Mouse (Mus musculus): ENCODE measurements at regions not wholly inside any gene's neighbourhood (a gene's known extent, or its start where the extent isn't known, plus 50 kb on each side); places are given as distances from the start of the nearest gene placed in this dataset.

- no peak for DNase-seq
Measured at GRCm38 (mm10) chr6:100045109-100045508, 242.2 kb downstream of the Rybp start.

GRCm38 (mm10) chr6:100041161-100041560 is 246.1 kb downstream of the Rybp start:
- DNase-seq = no peak

GRCm38 (mm10) chr6:100040459-100040984 is 246.8 kb downstream of the Rybp start:
- DNase-seq = no peak

GRCm38 (mm10) chr6:100032701-100033100 is 254.6 kb downstream of the Rybp start:
- peak; percentile 62 for DNase-seq

- no peak for DNase-seq
Measured at GRCm38 (mm10) chr6:100030522-100030921, 256.8 kb downstream of the Rybp start.

- DNase-seq = no peak
Measured at GRCm38 (mm10) chr6:100030010-100030409, 257.3 kb downstream of the Rybp start.

GRCm38 (mm10) chr6:100027524-100027923 is 259.8 kb downstream of the Rybp start:
- DNase-seq = no peak

GRCm38 (mm10) chr6:100025531-100025951 is 261.7 kb downstream of the Rybp start:
- no peak for DNase-seq

GRCm38 (mm10) chr6:100023434-100024095 is 263.7 kb downstream of the Rybp start:
- no peak for DNase-seq

- no peak for DNase-seq
Measured at GRCm38 (mm10) chr6:100019016-100019415, 268.3 kb downstream of the Rybp start.

GRCm38 (mm10) chr6:100013949-100014348 is 273.3 kb downstream of the Rybp start:
- no peak for DNase-seq

- DNase-seq = peak; percentile 25
Measured at GRCm38 (mm10) chr6:100011520-100012062, 275.7 kb downstream of the Rybp start.

GRCm38 (mm10) chr6:100010954-100011481 is 276.3 kb downstream of the Rybp start:
- DNase-seq = no peak

- no peak for DNase-seq
Measured at GRCm38 (mm10) chr6:99999711-100000365, 273.6 kb upstream of the Prok2 start.

GRCm38 (mm10) chr6:99995970-99996956 is 270.1 kb upstream of the Prok2 start:
- DNase-seq = no peak

GRCm38 (mm10) chr6:99994026-99994425 is 267.8 kb upstream of the Prok2 start:
- DNase-seq = no peak

GRCm38 (mm10) chr6:99991079-99991478 is 264.9 kb upstream of the Prok2 start:
- peak; percentile 42 for DNase-seq

- no peak for DNase-seq
Measured at GRCm38 (mm10) chr6:99990604-99991003, 264.4 kb upstream of the Prok2 start.

GRCm38 (mm10) chr6:99986449-99986848 is 260.3 kb upstream of the Prok2 start:
- DNase-seq = no peak

- no peak for DNase-seq
Measured at GRCm38 (mm10) chr6:99985322-99985721, 259.1 kb upstream of the Prok2 start.

GRCm38 (mm10) chr6:99984856-99985224 is 258.6 kb upstream of the Prok2 start:
- no peak for DNase-seq

- no peak for DNase-seq
Measured at GRCm38 (mm10) chr6:99984057-99984855, 258.1 kb upstream of the Prok2 start.
